Mouse (Mus musculus) limb, embryonic 14.5 days (tissue): ENCODE results near the gene H2-Ob. TPM values are rescaled to one million over a fixed set of nuclear protein-coding genes. Genes with fewer than 3 reads are reported as not detected.
A peak's percentile ranks its signal among the peaks of the same experiment; 100 is the strongest.
"Not testable (repeated sequence)": the region's sequence is repeated elsewhere in the genome, so short reads cannot be mapped to it uniquely, and the experiment has no call there.

Experiments
- ATAC-seq: fragments of 200-750 bp; cut with Nextera tagmentation; 2 replicates; pipeline ENCODE4 v1.8.0; 2017; ENCODE audit warnings: low read depth, moderate number of reproducible peaks, moderate TSS enrichment; ENCODE audit not compliant: low FRiP score
- DNase-seq: peaks from one replicate; pipeline ENCODE4 v3.0.0-alpha.2; 2015; ENCODE audit warnings: low spot score
- H3K27ac ChIP-seq: fragments of 300-500 bp; sonication (generic); replicated peaks from 2 replicates; pipeline ENCODE4 v1.5.1; 2014; ENCODE audit warnings: low read depth, mild to moderate bottlenecking, low read length, moderate library complexity, mixed read lengths
- H3K27me3 ChIP-seq: fragments of 300-500 bp; sonication (generic); 2 replicates; pipeline ENCODE4 v1.6.1; 2014; ENCODE audit warnings: low read length, mixed read lengths; ENCODE audit not compliant: control insufficient read depth, insufficient read depth
- H3K36me3 ChIP-seq: fragments of 300-500 bp; sonication (generic); 2 replicates; pipeline ENCODE4 v1.6.1; 2014; ENCODE audit warnings: mild to moderate bottlenecking, low read length, moderate library complexity, mixed read lengths; ENCODE audit not compliant: control insufficient read depth, insufficient read depth
- H3K4me1 ChIP-seq: fragments of 300-500 bp; sonication (generic); 2 replicates; pipeline ENCODE4 v1.6.1; 2014; ENCODE audit warnings: antibody characterized with exemption, low read length, mixed read lengths; ENCODE audit not compliant: control insufficient read depth, insufficient read depth
- H3K4me2 ChIP-seq: fragments of 300-500 bp; sonication (generic); replicated peaks from 2 replicates; pipeline ENCODE4 v1.6.1; 2014; ENCODE audit warnings: low read depth, mild to moderate bottlenecking, low read length, moderate library complexity; ENCODE audit not compliant: severe bottlenecking
- H3K4me3 ChIP-seq: fragments of 300-500 bp; sonication (generic); replicated peaks from 2 replicates; pipeline ENCODE4 v1.5.1; 2014; ENCODE audit warnings: low read length
- H3K9ac ChIP-seq: fragments of 300-500 bp; sonication (generic); 2 replicates; pipeline ENCODE4 v1.6.1; 2014; ENCODE audit warnings: mild to moderate bottlenecking, low read depth, low read length, moderate library complexity; ENCODE audit not compliant: severe bottlenecking
- H3K9me3 ChIP-seq: fragments of 300-500 bp; sonication (generic); 2 replicates; pipeline ENCODE4 v1.6.1; 2016; ENCODE audit warnings: low read length; ENCODE audit not compliant: control insufficient read depth
- POLR2A ChIP-seq: fragments of 200-500 bp; IDR thresholded peaks from 2 replicates; pipeline ENCODE4 v1.8.0; 2012; ENCODE audit warnings: inconsistent platforms, mild to moderate bottlenecking, moderate library complexity, borderline replicate concordance; ENCODE audit not compliant: insufficient read depth, insufficient read length; ENCODE audit errors: extremely low read depth
- WGBS: fragments of 180-500 bp; shearing (Covaris S2); extraction: QIAGEN DNeasy Blood & Tissue Kit; methylation state at CpG from one replicate; pipeline ENCODE4 v1.1.7; 2014; 5-methylcytosine and 5-hydroxymethylcytosine counted together
- polyA plus RNA-seq, 2 experiments: library from polyadenylated mRNA; depleted of rRNA in 1 of 2; stranded (reverse) in 1 of 2; unstranded in 1 of 2; fragments of >200 nt; fragmentation: Nextera tagmentation in 1 of 2; extraction: Ambion mirVana in 1 of 2; gene quantifications; 2 replicates each; pipeline versions ENCODE4 v1.2.1 to v1.2.3; 2012 to 2014

H2-Ob gene
- polyA plus RNA-seq, 2 experiments: 0.06 TPM; not detected in 1

DNA sequence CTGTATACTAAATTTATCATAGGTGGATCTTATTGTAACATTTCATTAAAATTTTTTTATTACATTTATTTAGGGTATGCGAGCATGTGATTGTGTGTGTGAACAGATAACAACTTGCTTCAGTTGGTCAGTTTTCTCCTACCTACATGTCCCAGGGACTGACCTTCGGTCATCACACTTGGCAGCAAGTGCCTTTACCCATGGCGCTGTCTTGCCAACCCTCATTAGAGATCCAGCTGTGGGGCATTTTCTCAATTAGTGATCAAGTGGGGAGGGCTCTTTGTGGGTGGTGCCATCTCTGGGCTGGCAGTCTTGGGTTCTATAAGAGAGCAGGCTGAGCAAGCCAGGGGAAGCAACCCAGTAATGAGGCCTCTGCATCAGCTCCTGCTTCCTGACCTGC, 13.9 kb upstream of the H2-Ob start:
- H3K4me3 ChIP-seq: no peak overlapping the region
- H3K27me3 ChIP-seq: no peaks in the 10 kb centered on the region
- ATAC-seq (no peak), DNase-seq (no peak)
- H3K9me3 ChIP-seq: no peaks in the 10 kb centered on the region
- no peak overlapping the region for H3K27ac ChIP-seq
- no peaks in the 10 kb centered on the region for H3K36me3 ChIP-seq
- no peak overlapping the region for H3K9ac ChIP-seq
- TF ChIP-seq POLR2A: no peak
- WGBS: 92% methylated on average over 3 of the region's 3 CpGs
- H3K4me1 ChIP-seq: no peaks in the 10 kb centered on the region
- H3K4me2 ChIP-seq: no peak overlapping the region

- 94% methylated on average over 8 of the region's 8 CpGs for WGBS
- no peak for ATAC-seq
Observed at GRCm38 (mm10) chr17:34225426-34225825, 13.3 kb upstream of the H2-Ob start.

DNA sequence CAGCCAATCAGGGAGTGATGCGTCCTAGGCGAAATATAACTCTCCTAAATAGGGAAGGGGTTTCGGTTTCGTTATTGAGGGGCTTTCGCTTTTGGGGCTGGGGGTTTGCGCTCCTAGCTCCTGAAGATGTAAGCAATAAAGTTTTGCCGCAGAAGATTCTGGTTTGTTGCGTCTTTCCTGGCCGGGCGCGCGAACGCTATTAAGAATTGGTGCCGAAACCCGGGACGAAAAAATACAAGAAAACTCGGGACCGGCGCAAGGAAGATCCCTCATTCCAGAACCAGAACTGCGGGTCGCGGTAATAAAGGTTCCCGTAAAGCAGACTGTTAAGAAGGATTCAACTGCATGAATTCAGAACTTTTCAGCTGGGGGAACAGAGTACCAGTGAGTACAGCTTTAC, 12.8 kb upstream of the H2-Ob start:
- not testable (repeated sequence) for DNase-seq, H3K9me3 ChIP-seq, ATAC-seq, H3K4me1 ChIP-seq, H3K36me3 ChIP-seq, H3K4me2 ChIP-seq, H3K4me3 ChIP-seq, H3K27ac ChIP-seq, H3K9ac ChIP-seq, H3K27me3 ChIP-seq
- WGBS: 95% methylated on average over 13 of the region's 23 CpGs

More at GRCm38 (mm10) chr17:34225426-34225825, 13.3 kb upstream of the H2-Ob start:
- no peaks in the 10 kb centered on the region for H3K4me1 ChIP-seq
- no peak overlapping the region for H3K27ac ChIP-seq
- no peaks in the 10 kb centered on the region for H3K9me3 ChIP-seq
- H3K4me3 ChIP-seq: no peak overlapping the region
- no peak for TF ChIP-seq POLR2A
- DNase-seq: no peak
- H3K4me2 ChIP-seq: no peak overlapping the region
- H3K36me3 ChIP-seq: no peaks in the 10 kb centered on the region
- H3K9ac ChIP-seq: no peak overlapping the region
- no peaks in the 10 kb centered on the region for H3K27me3 ChIP-seq

DNA sequence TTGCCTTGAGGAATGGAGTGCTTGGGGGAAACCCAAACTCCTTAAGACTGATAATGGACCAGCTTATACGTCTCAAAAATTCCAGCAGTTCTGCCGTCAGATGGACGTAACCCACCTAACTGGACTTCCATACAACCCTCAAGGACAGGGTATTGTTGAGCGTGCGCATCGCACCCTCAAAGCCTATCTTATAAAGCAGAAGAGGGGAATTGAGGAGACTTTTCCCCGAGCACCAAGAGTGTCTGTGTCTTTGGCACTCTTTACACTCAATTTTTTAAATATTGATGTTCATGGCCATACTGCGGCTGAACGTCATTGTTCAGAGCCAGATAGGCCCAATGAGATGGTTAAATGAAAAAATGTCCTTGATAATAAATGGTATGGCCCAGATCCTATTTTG, 7.7 kb upstream of the H2-Ob start:
- not testable (repeated sequence) for H3K36me3 ChIP-seq, H3K4me1 ChIP-seq, H3K4me3 ChIP-seq, H3K4me2 ChIP-seq, H3K9ac ChIP-seq, H3K27ac ChIP-seq, DNase-seq, H3K9me3 ChIP-seq, ATAC-seq, H3K27me3 ChIP-seq
- WGBS: 80% methylated on average over 1 of the region's 9 CpGs

- not testable (repeated sequence) for DNase-seq, H3K27ac ChIP-seq
- 86% methylated on average over 4 of the region's 7 CpGs for WGBS
Observed at GRCm38 (mm10) chr17:34232021-34232420, 6.7 kb upstream of the H2-Ob start.

DNA sequence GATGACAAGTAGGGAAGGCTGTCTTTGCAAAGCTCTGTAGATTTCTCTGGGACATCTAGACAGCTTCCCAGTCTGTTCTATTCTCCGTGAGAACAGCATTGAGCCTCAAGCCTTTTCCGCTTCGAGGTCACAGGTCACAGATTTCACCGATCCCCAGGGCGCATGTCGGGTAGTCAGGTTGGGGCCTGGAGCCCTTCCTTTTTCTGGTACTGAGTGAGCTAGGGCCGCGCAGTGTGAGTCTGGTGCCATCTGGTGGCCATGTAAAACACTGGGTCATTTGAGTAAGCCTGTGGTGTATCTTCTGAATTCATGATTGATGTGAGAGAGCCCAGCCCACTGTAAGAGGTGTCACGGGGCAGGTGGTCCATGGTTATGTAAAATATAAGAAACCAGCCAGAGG, 3.8 kb upstream of the H2-Ob start:
- no peaks in the 10 kb centered on the region for H3K27me3 ChIP-seq
- no peak for TF ChIP-seq POLR2A
- H3K9ac ChIP-seq: no peak overlapping the region
- no peak for ATAC-seq
- H3K4me3 ChIP-seq: no peak overlapping the region
- no peaks in the 10 kb centered on the region for H3K36me3 ChIP-seq
- H3K27ac ChIP-seq: no peak overlapping the region
- no peaks in the 10 kb centered on the region for H3K4me1 ChIP-seq
- 50% methylated on average over 9 of the region's 9 CpGs for WGBS
- DNase-seq: peak; percentile 58
- H3K4me2 ChIP-seq: no peak overlapping the region
- no peaks in the 10 kb centered on the region for H3K9me3 ChIP-seq

More at GRCm38 (mm10) chr17:34232021-34232420, 6.7 kb upstream of the H2-Ob start:
- not testable (repeated sequence) for H3K9ac ChIP-seq, H3K4me1 ChIP-seq, H3K4me3 ChIP-seq, H3K4me2 ChIP-seq, H3K9me3 ChIP-seq, ATAC-seq, H3K27me3 ChIP-seq, H3K36me3 ChIP-seq
